Mouse (Mus musculus) spleen, adult 2 months (tissue): ENCODE data around the gene Depp1. TPM values are rescaled to one million over a fixed set of nuclear protein-coding genes. Genes with fewer than 3 reads are reported as not detected.

Experiments used
- DNase-seq, 2 experiments: peaks; one replicate each; pipeline versions ENCODE4 v3.0.0 to v3.0.0-alpha.2; 2012 to 2021; ENCODE audit warnings: low spot score in 2 of 2, low read depth in 1 of 2
- H3K27ac ChIP-seq: fragments of 200-500 bp; 2 replicates; pipeline ENCODE4 v1.5.1; 2012; ENCODE audit warnings: low read length, inconsistent platforms; ENCODE audit not compliant: insufficient read depth
- H3K27me3 ChIP-seq: fragments of 200-500 bp; 2 replicates; pipeline ENCODE4 v1.6.1; 2012; ENCODE audit warnings: mild to moderate bottlenecking, moderate library complexity, low read length, inconsistent platforms; ENCODE audit not compliant: control insufficient read depth, insufficient read depth
- H3K36me3 ChIP-seq: fragments of 200-500 bp; 2 replicates; pipeline ENCODE4 v1.6.1; 2012; ENCODE audit warnings: mild to moderate bottlenecking, low read length, inconsistent platforms; ENCODE audit not compliant: control insufficient read depth, insufficient read depth
- H3K4me1 ChIP-seq: fragments of 200-500 bp; 2 replicates; pipeline ENCODE4 v1.6.1; 2011; ENCODE audit warnings: inconsistent platforms; ENCODE audit not compliant: control insufficient read depth, insufficient read depth, insufficient read length
- H3K4me3 ChIP-seq: fragments of 200-500 bp; 2 replicates; pipeline ENCODE4 v1.5.1; 2011; ENCODE audit warnings: mild to moderate bottlenecking, inconsistent platforms; ENCODE audit not compliant: insufficient read depth, insufficient read length; ENCODE audit errors: extremely low read depth
- CTCF ChIP-seq: fragments of 200-500 bp; IDR thresholded peaks from 2 replicates; pipeline ENCODE4 v1.5.1; 2011; ENCODE audit warnings: mild to moderate bottlenecking, inconsistent platforms; ENCODE audit not compliant: insufficient read depth, insufficient read length, insufficient replicate concordance; ENCODE audit errors: extremely low read depth
- POLR2A ChIP-seq: fragments of 200-500 bp; IDR thresholded peaks from 2 replicates; pipeline ENCODE4 v1.6.1; 2011; ENCODE audit warnings: low read depth, low read length, inconsistent platforms
- WGBS: fragments of 180-500 bp; shearing (Covaris S2); methylation state at CpG from one replicate; pipeline ENCODE4 v1.1.7; 2018; 5-methylcytosine and 5-hydroxymethylcytosine counted together
- polyA plus RNA-seq: library from polyadenylated mRNA; depleted of rRNA; stranded (reverse); fragments of >200 nt; gene quantifications from 2 replicates; pipeline ENCODE4 v1.2.3, GENCODE M21; 2012

The Depp1 gene
- polyA plus RNA-seq, 1 experiment = 2.6 TPM

GRCm38 (mm10) chr6:116636581-116637235 is 13.7 kb upstream of the Depp1 start:
- TF ChIP-seq CTCF (no peak), POLR2A (no peak)
- Histone ChIP-seq H3K36me3 (peaks cover 12% of the 10 kb centered on the region; the same call in 1 of the 2 replicates), H3K4me1 (no peaks in the 10 kb centered on the region), H3K4me3 (no peak overlapping the region), H3K27ac (no peak overlapping the region), H3K27me3 (no peaks in the 10 kb centered on the region)
- DNase-seq = no peak
- WGBS = 53% methylated on average over 9 of the region's 9 CpGs

- Histone ChIP-seq H3K4me1 (no peaks in the 10 kb centered on the region), H3K4me3 (no peak overlapping the region), H3K36me3 (peaks cover 12% of the 10 kb centered on the region; the same call in 1 of the 2 replicates), H3K27me3 (no peaks in the 10 kb centered on the region), H3K27ac (no peak overlapping the region)
- 90% methylated on average over 5 of the region's 5 CpGs for WGBS
- TF ChIP-seq CTCF (no peak), POLR2A (no peak)
- DNase-seq = no peak
These were observed 12.9 kb upstream of the Depp1 start for GRCm38 (mm10) chr6:116637496-116637895.

- no peak overlapping the region for H3K4me3 ChIP-seq
- no peak for DNase-seq
- H3K4me1 ChIP-seq = no peaks in the 10 kb centered on the region
- peaks cover 13% of the 10 kb centered on the region; the same call in 1 of the 2 replicates for H3K36me3 ChIP-seq
- no peak for TF ChIP-seq POLR2A
- TF ChIP-seq CTCF = no peak
- no peak overlapping the region for H3K27ac ChIP-seq
- no peaks in the 10 kb centered on the region for H3K27me3 ChIP-seq
- WGBS = 87% methylated on average over 2 of the region's 2 CpGs
These were observed 11.5 kb upstream of the Depp1 start for GRCm38 (mm10) chr6:116638871-116639270.

- no peak overlapping the region for H3K4me3 ChIP-seq
- H3K27ac ChIP-seq = no peak overlapping the region
- no peaks in the 10 kb centered on the region for H3K27me3 ChIP-seq
- TF ChIP-seq POLR2A (no peak), CTCF (no peak)
- H3K36me3 ChIP-seq = peaks cover 15% of the 10 kb centered on the region; the same call in 1 of the 2 replicates
- H3K4me1 ChIP-seq = no peaks in the 10 kb centered on the region
- 90% methylated on average over 2 of the region's 2 CpGs for WGBS
- no peak for DNase-seq
These were observed 10.7 kb upstream of the Depp1 start for GRCm38 (mm10) chr6:116639663-116640062.

GRCm38 (mm10) chr6:116642942-116643341 is 7.5 kb upstream of the Depp1 start:
- WGBS = 90% methylated on average over 11 of the region's 11 CpGs
- no peaks in the 10 kb centered on the region for H3K27me3 ChIP-seq
- TF ChIP-seq CTCF (no peak), POLR2A (no peak)
- no peak for DNase-seq
- H3K4me1 ChIP-seq = no peaks in the 10 kb centered on the region
- H3K36me3 ChIP-seq = peaks cover 23% of the 10 kb centered on the region
- H3K4me3 ChIP-seq = no peak overlapping the region
- H3K27ac ChIP-seq = no peak overlapping the region

GRCm38 (mm10) chr6:116643881-116644280 is 6.5 kb upstream of the Depp1 start:
- Histone ChIP-seq H3K27ac (no peak overlapping the region), H3K4me3 (no peak overlapping the region), H3K27me3 (no peaks in the 10 kb centered on the region), H3K36me3 (peaks cover 23% of the 10 kb centered on the region), H3K4me1 (no peaks in the 10 kb centered on the region)
- WGBS = 74% methylated on average over 4 of the region's 4 CpGs
- no peak for TF ChIP-seq POLR2A
- no peak for TF ChIP-seq CTCF
- no peak for DNase-seq

GRCm38 (mm10) chr6:116644335-116644734 is 6.1 kb upstream of the Depp1 start:
- no peak for TF ChIP-seq CTCF
- no peak for TF ChIP-seq POLR2A
- H3K27ac ChIP-seq = no peak overlapping the region
- H3K4me1 ChIP-seq = no peaks in the 10 kb centered on the region
- WGBS = 41% methylated on average over 3 of the region's 3 CpGs
- DNase-seq = no peak
- peaks cover 23% of the 10 kb centered on the region for H3K36me3 ChIP-seq
- no peaks in the 10 kb centered on the region for H3K27me3 ChIP-seq
- no peak overlapping the region for H3K4me3 ChIP-seq

GRCm38 (mm10) chr6:116647763-116648162 is 2.6 kb upstream of the Depp1 start:
- WGBS = 90% methylated on average over 12 of the region's 12 CpGs
- no peak overlapping the region for H3K27ac ChIP-seq
- 0 out of 2 replicates have a peak, but pooled peaks cover 2% of the 10 kb centered on the region for H3K27me3 ChIP-seq
- no peaks in the 10 kb centered on the region for H3K4me1 ChIP-seq
- peaks cover 14% of the 10 kb centered on the region for H3K36me3 ChIP-seq
- DNase-seq = no peak
- no peak overlapping the region for H3K4me3 ChIP-seq
- TF ChIP-seq CTCF = no peak
- TF ChIP-seq POLR2A = no peak
